Mouse (Mus musculus): ENCODE data around the gene Dock9. TPM values are rescaled to one million over a fixed set of nuclear protein-coding genes. Genes with fewer than 3 reads are reported as not detected.

The Dock9 gene
- total RNA-seq, 2 experiments from 2014 or later, result 40.2 to 44.6 TPM

DNA sequence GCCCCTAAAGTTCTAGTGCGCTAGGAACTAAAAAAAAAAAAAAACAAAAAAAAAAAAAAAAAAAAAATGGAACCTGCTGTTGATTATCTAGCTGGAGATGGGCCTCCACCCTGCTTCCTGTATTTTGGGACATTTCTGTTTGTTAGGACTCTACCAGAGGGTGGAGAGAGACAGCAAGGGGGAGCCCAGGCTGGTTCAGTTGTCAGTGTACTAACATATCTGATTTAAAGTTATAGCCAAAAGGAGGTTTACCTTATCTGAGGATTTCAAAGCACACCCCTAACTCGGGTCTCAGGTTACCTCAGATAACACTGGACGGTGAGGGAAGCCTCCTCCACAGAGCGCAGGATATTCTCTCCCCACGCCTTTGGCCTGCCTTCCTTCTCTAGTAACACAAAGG, 4.0 kb downstream of the Dock9 start:
- DNase-seq (ENCODE audit: low spot score in 2 of 2), result no peak

DNA sequence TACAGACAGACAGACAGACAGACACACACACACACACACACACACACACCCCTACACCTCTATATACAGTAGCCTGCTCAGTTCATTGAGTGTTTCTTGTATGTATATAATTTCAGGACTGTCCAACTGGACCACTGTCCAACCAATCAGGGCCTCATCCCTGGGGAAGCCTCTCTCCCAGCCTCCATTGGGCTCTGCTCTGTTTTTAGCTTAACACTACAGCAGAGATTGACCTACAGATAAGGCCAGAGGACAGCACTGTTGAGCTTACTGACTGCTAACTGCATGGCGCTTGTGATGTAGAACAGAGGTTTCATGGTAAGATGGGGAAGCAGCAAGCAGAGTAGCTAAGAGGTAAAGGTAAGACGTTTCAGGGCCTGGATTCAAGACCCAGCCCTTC, 5.7 kb downstream of the Dock9 start:
- DNase-seq (ENCODE audit: low spot score in 2 of 2), result no peak

DNA sequence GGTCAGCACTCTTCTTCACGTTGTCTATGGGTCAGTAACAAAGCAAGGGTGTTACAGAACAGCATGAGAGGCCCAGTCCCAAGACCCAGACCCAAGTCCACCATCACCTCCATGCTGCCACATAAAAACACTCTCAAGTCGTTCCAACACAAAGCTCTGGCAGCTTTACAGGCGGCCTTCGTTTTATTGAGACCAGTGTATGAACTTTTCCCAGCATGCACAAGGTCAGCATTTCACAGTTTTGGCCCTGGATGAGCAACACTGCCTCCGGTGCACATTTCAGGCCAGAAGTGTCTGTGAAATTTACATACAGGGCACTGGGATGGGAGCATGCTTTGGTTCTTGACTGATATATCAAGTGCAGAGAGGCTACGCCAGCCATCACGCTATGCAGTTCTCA, 6.5 kb downstream of the Dock9 start:
- DNase-seq (ENCODE audit: low spot score in 2 of 2), result no peak

DNA sequence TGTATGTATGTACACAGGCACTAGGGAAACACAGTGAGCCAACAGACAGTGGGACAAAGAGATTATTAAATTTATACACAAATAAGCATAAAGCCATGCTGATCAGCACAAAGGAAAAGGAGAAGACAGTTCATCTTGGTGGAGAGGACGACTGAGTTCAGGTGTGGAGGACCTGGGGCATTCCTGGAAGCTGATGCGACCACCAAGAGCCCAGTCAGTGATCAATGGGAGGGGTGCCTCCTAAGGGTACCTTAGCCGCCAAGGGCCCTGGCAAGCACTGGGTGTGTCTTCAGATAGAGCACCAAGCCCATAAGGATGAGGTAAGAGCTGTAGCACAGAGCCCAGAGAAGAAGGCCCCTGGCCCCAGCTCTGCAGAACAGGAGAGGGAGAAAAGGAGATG, 8.4 kb downstream of the Dock9 start:
- DNase-seq (ENCODE audit: low spot score in 2 of 2), result no peak

DNA sequence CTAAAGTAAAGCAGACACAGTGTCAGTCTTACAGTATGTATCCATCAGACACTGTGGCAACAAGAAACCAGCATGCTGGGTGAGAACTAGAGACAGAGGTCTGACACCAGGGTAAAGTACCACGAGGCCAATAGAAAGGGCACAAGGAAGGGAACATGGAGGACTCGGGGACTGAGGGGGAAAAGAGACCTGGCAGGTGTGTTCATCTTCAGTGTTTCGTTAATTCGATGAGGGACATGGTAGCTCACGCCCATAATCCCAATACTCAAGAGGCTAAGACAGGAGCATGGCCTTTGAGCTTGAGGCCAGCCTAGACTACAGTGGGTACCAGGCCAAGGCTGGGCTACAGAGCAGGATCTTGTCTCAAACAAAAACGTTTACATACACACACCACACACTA, 9.2 kb downstream of the Dock9 start:
- no peak for DNase-seq (ENCODE audit: low spot score in 2 of 2)

DNA sequence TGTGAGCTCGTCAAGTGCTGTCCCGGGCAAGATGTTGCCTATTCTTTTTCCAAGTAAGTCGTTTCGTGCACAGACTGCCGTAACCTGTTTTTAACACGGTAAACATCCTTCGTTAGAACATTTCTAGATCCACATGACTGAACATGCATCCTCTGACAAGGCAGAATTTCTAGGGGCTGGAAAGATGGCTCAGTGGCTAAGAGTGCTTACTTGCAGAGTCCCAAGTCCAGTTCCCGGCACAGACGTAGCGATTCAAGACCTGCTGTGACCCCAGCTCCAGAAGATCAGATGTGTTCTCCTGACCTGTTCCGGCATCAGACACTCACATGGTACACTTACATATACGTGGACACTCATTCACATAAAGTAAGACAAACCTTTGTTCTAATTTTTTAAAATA, 10.2 kb downstream of the Dock9 start:
- DNase-seq (ENCODE audit: low spot score in 2 of 2), result no peak

DNA sequence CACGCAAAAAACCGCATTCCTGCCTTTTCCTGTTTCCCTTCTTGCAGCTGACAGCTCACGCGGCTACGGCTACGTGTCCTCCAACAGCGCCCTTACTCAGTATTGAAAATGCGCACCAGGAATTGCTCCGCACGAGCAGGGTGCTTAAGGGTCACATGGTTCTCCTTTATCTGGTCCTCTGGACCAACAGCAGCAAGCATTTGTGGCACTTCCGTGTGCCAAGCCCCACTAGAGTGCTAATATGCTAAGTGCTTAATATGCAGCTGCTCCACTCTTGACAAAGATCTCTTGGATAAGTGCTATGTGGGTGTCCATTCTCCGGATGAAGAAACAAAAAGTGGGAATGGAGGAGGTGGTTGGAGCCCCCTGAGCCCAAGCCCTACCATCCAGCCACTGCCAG, 10.7 kb downstream of the Dock9 start:
- DNase-seq (ENCODE audit: low spot score in 2 of 2), result no peak

DNA sequence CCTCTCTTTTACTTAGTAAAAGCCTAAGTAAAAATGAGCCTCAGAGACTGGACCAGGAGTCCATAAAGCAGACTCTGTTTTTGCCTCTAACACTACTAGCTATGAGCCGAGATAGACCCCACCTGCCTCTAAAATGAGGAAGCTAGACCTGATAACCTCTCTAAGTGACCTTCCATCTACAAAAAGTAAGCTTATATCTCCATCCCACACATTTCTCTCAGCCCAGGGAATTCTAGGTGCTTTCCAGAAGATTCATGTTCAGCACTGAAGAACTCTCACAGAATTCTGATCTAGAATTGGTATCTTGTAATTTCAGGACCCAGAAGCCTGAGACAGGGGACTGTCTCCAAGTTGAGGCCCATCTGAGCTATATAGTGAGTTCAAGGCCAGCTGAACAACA, 12.2 kb downstream of the Dock9 start:
- DNase-seq (ENCODE audit: low spot score in 2 of 2), result no peak

DNA sequence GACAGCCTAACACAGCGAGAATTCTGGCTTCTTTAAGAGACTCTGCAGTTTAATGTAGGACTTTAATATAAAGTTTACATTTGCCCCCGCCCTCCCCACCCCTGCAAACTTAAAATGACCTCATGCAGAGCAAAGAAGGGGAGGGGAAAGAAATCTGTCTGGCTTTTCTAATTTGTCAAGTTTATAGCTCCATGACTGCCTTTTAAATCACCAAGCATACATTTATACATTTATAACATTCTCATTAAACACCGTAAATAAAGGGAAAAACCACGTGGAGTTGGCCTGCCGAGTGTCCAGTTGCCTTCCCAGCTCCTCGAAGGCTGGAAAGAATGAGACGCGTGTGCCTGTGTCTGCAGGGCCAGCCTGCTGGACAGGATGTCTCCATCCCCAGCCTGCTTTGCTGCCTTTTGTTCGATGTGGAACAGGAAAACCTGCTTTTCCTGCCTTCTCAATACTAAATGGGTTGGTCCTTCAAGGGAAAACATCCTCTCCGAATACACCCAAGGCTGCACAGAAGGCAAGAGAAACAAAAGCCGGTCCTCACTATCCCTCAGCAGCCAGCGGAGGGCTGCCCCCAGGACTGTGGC, 16.6 kb downstream of the Dock9 start:
- no peak for DNase-seq (ENCODE audit: low spot score in 2 of 2)

DNA sequence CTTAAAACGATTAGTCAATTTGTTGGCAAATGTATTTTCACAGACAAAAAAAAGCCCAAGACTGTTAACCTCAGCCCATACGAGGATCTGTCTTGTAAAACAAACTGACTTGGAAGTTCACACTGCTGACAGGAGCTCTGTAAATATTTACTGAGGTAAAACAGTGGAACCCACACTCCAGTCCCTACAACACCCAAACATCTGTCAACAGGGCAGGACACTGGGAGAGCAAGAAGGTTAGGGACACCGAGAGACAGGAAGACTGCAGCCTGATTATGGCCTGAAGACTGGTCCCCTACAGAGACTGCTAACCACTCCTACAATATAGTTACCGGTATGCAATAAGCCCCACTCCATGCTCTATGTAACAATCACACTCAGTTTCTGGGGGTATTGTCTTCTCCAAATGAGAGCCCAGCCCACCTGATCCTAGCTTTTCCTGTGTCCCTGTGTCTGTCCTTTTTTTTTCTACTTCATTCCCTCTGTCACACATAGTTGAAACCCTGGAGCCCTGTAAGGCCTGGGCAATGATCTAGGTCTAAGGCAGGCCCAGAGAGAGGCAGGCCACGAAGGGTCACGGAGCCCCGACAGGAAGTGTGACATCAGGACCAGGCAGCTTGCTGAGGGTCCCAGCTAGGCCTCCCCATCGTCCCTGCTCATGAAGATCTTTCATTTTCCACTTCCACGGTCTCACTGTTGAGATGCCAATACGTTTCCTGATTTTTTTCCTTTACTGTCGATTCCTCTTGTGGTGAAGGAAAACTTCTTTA, 17.3 kb downstream of the Dock9 start:
- DNase-seq (ENCODE audit: low spot score in 2 of 2), result no peak

DNA sequence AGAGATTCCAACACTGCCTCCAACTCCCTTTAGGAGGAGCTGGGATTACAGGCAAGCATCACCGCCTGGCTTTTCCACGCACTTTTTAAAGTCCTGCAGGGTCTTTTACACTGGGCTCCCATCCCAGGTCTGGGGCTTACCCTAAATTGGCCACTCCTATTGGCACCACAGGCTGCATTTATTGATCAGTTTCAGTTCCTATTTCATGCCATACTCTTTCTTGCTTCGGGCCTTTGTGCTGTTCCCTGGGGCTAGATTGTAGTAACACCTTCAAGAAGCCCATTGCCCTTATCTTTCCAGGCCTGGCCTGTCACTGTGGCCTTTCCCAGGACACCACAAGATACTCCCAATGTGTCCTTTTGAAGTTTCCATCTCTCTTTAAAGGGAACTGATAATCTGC, 18.0 kb downstream of the Dock9 start:
- no peak for DNase-seq (ENCODE audit: low spot score in 2 of 2)

DNA sequence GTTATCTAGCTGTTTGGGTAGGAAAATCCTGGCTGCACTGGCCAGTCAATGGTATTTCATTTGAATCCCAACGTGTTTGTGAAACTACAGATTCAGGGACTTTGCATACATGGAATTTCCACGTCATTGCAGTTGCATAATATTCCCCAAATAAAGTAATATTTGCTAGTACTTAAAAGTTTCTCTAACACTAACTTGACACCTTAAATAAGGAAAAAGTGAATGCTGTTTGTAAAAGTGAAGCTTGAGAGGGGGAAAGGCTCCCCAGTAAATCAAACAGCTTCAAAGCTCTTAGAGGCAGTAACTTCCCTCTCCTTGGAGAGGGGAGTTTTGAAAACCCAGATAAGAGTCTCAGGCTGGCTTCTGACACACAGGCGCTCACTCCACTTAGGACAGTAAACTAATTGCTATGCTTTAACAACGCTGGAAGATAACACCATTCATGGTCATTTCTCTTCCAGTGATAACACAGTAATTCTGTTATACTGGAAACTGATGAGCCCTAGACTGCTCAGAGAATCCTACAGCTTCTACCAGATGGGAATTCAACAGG, 20.3 kb downstream of the Dock9 start:
- no peak for DNase-seq (ENCODE audit: low spot score in 2 of 2)

DNA sequence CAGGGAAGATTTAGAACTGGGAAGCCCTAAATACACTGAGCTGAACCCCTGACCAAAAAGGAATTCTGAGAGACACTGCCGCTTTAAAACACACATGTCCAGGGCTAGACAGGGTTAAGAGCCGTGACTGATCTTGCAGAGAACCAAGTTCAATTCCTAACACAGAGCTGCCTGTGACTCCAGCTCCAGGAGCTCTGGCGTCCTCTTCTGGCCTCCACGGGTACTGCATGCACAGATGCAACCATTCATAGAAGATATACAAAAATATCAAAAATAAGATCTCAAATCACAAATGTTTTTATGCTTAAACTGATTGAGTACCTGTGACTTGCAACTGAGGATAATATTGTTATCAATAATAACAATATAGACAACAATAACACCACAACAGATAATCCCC, 20.9 kb downstream of the Dock9 start:
- DNase-seq (ENCODE audit: low spot score in 2 of 2), result no peak

DNA sequence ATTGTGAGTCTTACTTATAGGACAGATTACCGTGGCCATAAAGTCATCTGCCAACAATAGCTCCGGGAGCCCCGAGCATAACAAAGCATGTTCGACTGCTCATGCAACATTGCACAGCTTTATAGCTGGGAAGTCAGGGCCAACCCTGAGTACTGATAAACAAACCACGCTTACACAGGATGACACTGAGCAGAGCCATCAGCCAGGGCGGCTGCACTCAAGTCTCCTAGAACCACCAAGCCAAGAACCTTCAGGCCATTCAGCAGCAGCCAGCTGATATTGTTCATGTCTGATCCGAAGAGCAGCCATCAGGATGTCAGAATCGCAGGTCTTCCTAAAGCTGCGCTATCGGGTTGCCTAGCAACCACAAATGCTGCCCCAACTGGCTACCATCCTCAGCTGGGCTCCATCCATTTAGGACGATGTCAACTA, 35.6 kb downstream of the Dock9 start:
- DNase-seq (ENCODE audit: low spot score in 2 of 2), result no peak

DNA sequence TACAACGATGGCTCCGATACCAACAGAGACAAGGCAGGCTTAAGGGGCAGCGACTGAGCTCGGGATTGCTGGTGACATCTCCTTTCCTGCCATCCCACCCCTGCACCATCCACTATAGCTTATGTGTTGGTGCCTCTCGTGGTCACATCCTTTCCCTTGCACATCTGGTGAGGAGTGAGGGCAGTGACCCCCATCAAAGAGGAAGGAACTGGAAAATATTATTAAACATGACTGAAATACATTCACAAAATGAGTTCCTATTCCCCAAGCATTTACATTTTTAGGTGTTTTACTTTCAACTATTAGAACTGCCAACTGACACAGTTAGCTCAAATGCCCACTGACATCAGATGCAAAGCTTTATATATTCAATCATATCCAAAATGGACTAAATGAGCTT, 37.2 kb downstream of the Dock9 start:
- no peak for DNase-seq (ENCODE audit: low spot score in 2 of 2)

DNA sequence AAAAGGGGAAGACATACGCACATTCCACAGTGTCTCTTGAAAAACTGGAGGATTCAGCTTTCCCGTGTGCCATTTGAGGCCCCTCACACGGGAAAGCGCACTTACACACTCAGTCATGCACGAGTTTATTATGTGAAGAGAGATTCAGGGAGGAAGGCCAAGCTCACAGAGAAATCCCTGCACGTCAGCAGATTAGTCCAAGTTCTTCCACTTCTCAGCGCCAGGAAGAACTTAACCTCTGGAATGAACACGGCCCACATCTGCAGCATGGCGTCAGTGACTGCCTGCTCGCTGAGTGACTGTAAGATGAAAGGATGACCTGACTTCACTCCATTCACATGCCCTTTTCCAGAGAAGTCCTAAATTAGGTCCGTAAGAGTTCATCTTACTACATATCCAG, 43.5 kb downstream of the Dock9 start:
- DNase-seq (ENCODE audit: low spot score in 2 of 2), result peak; percentile 25 to 48

DNA sequence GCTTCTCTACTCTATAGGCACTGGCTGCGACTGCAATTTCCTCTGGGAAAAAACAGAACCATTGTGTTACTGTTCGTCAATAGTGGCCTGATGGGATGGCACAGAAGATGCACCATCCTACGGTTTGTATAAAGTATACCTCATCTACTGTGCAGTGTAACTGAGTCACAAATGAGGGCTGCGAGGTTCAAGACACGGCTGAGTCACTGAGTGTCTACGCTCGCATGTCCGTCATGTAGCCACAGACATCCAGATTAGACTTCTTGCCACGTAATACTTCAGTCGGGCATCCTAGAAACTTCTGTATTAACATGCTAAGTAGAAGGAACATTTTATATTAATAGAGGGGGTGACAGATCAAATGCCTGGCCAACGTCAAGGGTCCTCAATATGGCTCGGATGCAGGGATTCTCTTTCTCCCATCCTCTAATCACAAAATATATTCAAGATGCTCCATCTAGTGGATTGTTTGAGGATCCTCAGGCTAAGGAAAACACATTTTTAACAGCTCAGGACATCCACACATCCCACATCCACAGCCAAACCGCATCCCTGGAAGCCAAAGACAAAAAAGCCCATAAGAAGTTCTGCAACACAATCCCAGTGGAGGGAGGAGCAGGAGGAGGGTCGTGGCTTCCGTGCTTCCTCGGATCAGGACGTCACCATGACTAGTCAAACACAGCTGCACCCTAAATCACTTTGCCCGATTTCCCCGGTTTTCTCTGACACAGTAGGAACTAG, 44.8 kb downstream of the Dock9 start:
- peak in 1 of 2 experiments; percentile 41 for DNase-seq (ENCODE audit: low spot score in 2 of 2)

DNA sequence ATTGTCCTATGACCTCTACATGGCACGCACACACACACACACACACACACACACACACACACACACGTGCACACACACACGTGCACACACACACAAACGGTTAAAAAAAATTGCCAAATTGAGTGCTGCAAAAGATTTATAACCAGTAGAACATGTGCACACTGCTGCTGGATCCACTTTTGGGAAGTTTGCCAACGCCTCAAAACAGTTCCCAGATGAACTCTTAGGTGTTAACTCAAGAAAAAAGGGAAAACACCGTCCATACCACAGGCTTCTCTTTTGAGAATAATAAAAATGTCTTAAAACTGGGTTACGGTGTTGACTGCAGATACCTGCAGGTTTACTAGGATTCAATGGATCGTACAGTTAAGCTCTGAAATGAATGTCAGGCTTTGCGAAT, 48.0 kb downstream of the Dock9 start:
- DNase-seq (ENCODE audit: low spot score in 2 of 2), result no peak

DNA sequence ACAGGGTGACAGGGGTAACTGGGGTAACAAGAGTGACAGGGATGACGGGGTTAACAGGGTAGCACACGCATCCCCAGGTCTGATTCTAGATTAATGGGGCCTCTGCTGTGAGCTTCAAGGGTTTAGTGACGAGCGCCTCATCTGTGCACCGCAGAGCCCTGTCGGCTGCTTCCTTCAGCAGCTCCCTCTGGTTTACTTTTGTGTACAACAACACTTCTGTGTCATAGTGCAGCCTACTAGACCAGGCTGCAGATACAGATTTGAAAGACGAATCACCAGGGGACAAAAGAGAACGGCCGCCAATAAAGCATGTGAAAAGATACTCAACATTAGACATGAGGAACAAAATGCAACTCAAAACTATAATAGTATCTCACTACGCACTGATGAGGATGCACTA, 48.6 kb downstream of the Dock9 start:
- DNase-seq (ENCODE audit: low spot score in 2 of 2), result no peak

DNA sequence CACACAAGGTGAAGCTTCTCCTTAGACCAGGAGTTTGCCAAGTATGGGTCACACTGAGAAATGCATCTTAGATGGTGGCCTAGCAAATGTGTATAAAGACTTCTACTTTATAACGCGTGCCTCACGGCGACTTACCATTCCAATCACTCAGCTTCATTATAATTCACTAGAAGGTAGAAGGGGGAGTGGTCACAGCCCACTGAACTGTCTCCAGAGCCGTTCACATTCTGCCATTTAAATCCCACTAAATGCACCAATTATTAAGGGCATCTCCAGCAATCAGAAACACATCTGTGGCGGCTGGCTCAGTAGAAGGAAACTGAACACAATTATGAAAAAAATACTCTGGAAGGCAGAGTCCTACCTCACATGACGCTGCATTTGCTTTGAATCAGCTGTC, 50.3 kb downstream of the Dock9 start:
- DNase-seq (ENCODE audit: low spot score in 2 of 2), result no peak

DNA sequence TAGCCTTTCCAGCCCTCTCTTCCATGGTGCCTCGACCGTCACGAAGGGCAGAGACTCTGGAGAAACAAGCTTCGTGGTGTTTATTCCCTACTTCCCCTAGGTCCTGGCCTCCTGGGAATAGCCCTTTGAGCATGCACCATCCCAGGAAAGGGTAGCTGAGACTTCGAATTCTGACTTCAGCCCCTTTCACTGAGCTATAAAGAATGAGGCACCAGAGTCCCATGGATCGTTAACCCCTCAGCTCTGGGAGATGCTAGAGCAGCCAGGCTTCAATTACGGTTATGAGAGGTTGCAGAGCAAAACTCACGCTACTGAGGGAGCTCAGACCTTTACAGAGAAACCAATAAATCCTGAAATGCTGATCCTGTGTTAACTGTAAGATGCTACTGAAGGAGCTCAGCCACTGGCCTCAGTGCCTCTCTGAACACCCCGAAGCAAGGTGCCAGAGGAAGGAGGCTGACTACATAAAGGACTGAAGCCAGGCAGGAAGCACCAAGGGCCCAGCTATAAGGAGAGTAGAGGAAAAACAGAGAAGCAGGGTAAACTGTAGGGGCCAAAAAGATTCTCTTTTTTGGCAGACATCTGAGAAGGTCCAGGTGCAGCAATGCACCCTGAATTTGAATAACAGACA, 53.7 kb downstream of the Dock9 start:
- no peak for DNase-seq (ENCODE audit: low spot score in 2 of 2)

All from gastrocnemius, postnatal 4 days (tissue).